Mouse (Mus musculus) stomach, postnatal 0 days (tissue): ENCODE measurements at regions not wholly inside any gene's neighbourhood (a gene's known extent, or its start where the extent isn't known, plus 50 kb on each side); places are given as distances from the start of the nearest gene placed in this dataset.

Source experiments
- ATAC-seq: fragments of 200-750 bp; cut with Nextera tagmentation; 2 replicates; pipeline ENCODE4 v1.8.0; 2017; ENCODE audit not compliant: low FRiP score, low TSS enrichment
- DNase-seq: peaks from one replicate; pipeline ENCODE4 v3.0.0-alpha.2; 2016; ENCODE audit warnings: low spot score
- H3K27ac ChIP-seq: fragments of 300-500 bp; sonication (generic); replicated peaks from 2 replicates; pipeline ENCODE4 v1.5.1; 2014; ENCODE audit warnings: mild to moderate bottlenecking, control low read depth
- H3K27me3 ChIP-seq: fragments of 300-500 bp; sonication (generic); 2 replicates; pipeline ENCODE4 v1.6.1; 2014; ENCODE audit warnings: low read length; ENCODE audit not compliant: control insufficient read depth, insufficient read depth
- H3K36me3 ChIP-seq: fragments of 300-500 bp; sonication (generic); 2 replicates; pipeline ENCODE4 v1.6.1; 2014; ENCODE audit warnings: low read length, mixed read lengths; ENCODE audit not compliant: control insufficient read depth, insufficient read depth
- H3K4me1 ChIP-seq: fragments of 300-500 bp; sonication (generic); replicated peaks from 2 replicates; pipeline ENCODE4 v1.6.1; 2014; ENCODE audit warnings: antibody characterized with exemption; ENCODE audit not compliant: control insufficient read depth, insufficient read depth
- H3K4me2 ChIP-seq: fragments of 300-500 bp; sonication (generic); replicated peaks from 2 replicates; pipeline ENCODE4 v1.6.1; 2014; ENCODE audit warnings: low read depth, mild to moderate bottlenecking, control low read depth, moderate library complexity
- H3K4me3 ChIP-seq: fragments of 300-500 bp; sonication (generic); 2 replicates; pipeline ENCODE4 v1.5.1; 2014; ENCODE audit warnings: low read depth, low read length, control low read depth
- H3K9ac ChIP-seq: fragments of 300-500 bp; sonication (generic); 2 replicates; pipeline ENCODE4 v1.6.1; 2014; ENCODE audit warnings: mild to moderate bottlenecking, low read length, control low read depth, mixed read lengths
- H3K9me3 ChIP-seq: fragments of 300-500 bp; sonication (generic); 2 replicates; pipeline ENCODE4 v1.6.1; 2016; ENCODE audit warnings: low read length; ENCODE audit not compliant: control insufficient read depth
- CTCF ChIP-seq: IDR thresholded peaks from 2 replicates; pipeline ENCODE4 v1.5.1; 2016; ENCODE audit warnings: antibody characterized with exemption, low read depth, mild to moderate bottlenecking, moderate library complexity
- EP300 ChIP-seq: optimal IDR thresholded peaks from 2 replicates; pipeline ENCODE3; 2016; ENCODE audit warnings: antibody characterized with exemption
- WGBS: fragments of 180-500 bp; shearing (Covaris S2); extraction: QIAGEN DNeasy Blood & Tissue Kit; methylation state at CpG from one replicate; pipeline ENCODE4 v1.1.7; 2014; 5-methylcytosine and 5-hydroxymethylcytosine counted together

DNA sequence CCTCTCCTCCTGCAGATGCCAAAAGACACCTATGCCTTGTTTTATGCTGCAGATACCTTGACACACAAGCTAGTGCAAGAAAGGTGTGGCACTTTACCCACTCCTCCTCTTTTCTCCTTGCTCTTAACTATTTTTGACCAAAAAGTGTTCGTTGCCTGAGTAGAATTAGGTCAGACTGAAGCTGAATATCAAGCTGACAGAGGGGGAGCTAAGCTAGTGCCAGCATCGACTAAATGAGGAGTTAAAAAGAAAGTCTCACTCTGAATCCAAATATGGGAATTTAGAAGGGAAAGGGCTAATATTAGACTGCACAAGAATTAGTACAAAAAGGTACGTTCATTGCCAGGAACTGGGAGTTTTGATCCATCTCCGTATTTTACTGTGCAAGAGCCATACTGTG, 241.2 kb downstream of the Cog6 start:
- TF ChIP-seq CTCF (no peak), EP300 (no peak)
- Histone ChIP-seq H3K4me3 (no peak overlapping the region), H3K9ac (no peak overlapping the region), H3K36me3 (no peaks in the 10 kb centered on the region), H3K27me3 (no peaks in the 10 kb centered on the region), H3K9me3 (no peaks in the 10 kb centered on the region), H3K4me1 (no peaks in the 10 kb centered on the region), H3K27ac (no peak overlapping the region), H3K4me2 (no peak overlapping the region)
- DNase-seq = no peak
- WGBS = 49% methylated on average over 4 of the region's 4 CpGs
- no peak for ATAC-seq

DNA sequence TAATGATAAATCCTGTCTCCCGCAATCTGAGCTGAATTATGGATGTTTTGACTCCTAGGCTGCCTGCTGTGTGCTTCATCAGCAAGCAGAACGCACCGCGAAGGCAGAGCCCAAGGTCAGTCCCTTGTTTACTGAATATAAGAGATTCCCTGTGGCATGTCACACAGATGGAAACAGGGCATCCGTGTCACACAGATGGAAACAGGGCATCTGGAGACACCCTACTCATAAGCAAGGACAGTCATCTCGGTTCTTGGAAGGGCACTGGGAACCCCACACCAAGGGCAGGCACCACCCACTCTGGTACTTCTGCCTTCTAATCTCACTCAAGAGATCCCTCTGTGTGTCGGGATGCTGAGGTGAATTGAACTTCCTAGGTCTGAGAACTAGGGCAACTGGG, 241.9 kb downstream of the Cog6 start:
- no peak for DNase-seq
- no peak for ATAC-seq
- no peaks in the 10 kb centered on the region for H3K27me3 ChIP-seq
- 71% methylated on average over 7 of the region's 7 CpGs for WGBS
- H3K9me3 ChIP-seq = no peaks in the 10 kb centered on the region
- H3K4me2 ChIP-seq = no peak overlapping the region
- H3K4me1 ChIP-seq = no peaks in the 10 kb centered on the region
- H3K36me3 ChIP-seq = no peaks in the 10 kb centered on the region
- TF ChIP-seq EP300 (no peak), CTCF (no peak)
- no peak overlapping the region for H3K4me3 ChIP-seq
- no peak overlapping the region for H3K9ac ChIP-seq
- H3K27ac ChIP-seq = no peak overlapping the region

DNA sequence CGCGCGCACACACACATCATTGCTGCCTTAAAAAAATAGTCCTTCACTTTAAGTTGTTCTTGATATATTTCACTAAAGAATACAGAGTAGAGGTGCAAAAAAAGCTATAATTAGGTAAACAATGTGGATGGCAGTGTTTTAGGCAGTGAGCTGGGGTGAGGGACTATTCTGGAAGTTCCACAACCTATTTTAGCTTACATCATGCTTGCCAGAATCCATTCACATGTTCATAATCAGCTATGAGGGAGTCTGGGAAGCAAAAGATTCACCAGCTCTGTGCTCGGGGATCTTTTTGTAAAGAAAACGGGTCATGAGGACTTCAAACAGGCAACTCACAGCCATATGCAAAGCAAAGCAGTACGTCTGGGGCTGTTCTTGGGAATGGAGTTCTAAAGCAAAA, 242.3 kb downstream of the Cog6 start:
- H3K9ac ChIP-seq = no peak overlapping the region
- TF ChIP-seq CTCF (no peak), EP300 (no peak)
- ATAC-seq (no peak), DNase-seq (no peak)
- H3K4me1 ChIP-seq = no peaks in the 10 kb centered on the region
- H3K27ac ChIP-seq = no peak overlapping the region
- no peak overlapping the region for H3K4me2 ChIP-seq
- H3K36me3 ChIP-seq = no peaks in the 10 kb centered on the region
- 86% methylated on average over 6 of the region's 6 CpGs for WGBS
- no peak overlapping the region for H3K4me3 ChIP-seq
- H3K27me3 ChIP-seq = no peaks in the 10 kb centered on the region
- no peaks in the 10 kb centered on the region for H3K9me3 ChIP-seq

DNA sequence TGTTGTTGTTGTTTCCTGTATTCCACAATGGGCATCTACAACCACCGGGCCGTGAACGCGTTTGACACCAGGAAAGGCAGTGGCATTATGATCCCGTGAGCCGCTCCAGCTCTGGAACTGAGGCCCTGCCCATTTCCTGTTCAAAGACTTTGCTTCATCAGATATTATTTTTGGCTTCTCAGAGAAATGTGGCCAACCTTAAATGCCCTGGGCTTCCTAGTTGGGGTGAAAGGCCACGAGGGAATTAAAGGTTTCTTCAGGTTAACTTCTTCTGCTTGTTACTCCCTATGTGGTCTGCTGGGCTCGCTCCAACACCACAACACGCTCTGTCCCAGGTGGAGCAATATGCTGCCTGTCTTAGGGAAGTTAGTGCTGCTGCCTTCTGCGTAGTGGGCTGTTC, 249.8 kb downstream of the Cog6 start:
- 68% methylated on average over 10 of the region's 10 CpGs for WGBS
- ATAC-seq = no peak
- DNase-seq = no peak
- TF ChIP-seq CTCF (no peak), EP300 (no peak)
- no peaks in the 10 kb centered on the region for H3K4me1 ChIP-seq
- H3K27me3 ChIP-seq = no peaks in the 10 kb centered on the region
- no peak overlapping the region for H3K4me2 ChIP-seq
- H3K9me3 ChIP-seq = no peaks in the 10 kb centered on the region
- H3K36me3 ChIP-seq = no peaks in the 10 kb centered on the region
- H3K9ac ChIP-seq = no peak overlapping the region
- H3K27ac ChIP-seq = no peak overlapping the region
- no peak overlapping the region for H3K4me3 ChIP-seq

DNA sequence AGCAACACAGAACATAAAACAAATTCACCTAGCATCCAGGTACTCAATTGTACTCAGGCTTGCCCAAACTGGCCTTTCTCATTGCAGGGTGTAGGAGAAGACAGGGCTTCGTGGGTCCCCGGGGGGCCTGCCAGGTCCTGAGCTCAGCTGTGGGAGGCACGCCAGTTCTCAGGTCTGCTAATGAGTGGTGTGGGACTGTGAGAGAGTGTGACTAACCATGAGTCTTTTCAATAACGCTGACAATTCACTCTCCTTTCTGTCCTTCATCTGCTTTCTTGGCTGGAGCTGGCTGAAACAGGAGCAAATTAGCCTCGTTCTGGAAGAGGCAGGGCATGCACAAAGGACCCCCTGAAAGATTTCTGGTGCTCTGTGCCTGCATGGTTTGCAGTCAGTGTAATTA, 250.2 kb downstream of the Cog6 start:
- H3K9ac ChIP-seq = no peak overlapping the region
- no peak overlapping the region for H3K27ac ChIP-seq
- no peak for ATAC-seq
- H3K9me3 ChIP-seq = no peaks in the 10 kb centered on the region
- DNase-seq = no peak
- no peaks in the 10 kb centered on the region for H3K36me3 ChIP-seq
- H3K27me3 ChIP-seq = no peaks in the 10 kb centered on the region
- H3K4me2 ChIP-seq = no peak overlapping the region
- H3K4me1 ChIP-seq = no peaks in the 10 kb centered on the region
- TF ChIP-seq CTCF = no peak
- TF ChIP-seq EP300 = no peak
- 52% methylated on average over 5 of the region's 5 CpGs for WGBS
- H3K4me3 ChIP-seq = no peak overlapping the region

DNA sequence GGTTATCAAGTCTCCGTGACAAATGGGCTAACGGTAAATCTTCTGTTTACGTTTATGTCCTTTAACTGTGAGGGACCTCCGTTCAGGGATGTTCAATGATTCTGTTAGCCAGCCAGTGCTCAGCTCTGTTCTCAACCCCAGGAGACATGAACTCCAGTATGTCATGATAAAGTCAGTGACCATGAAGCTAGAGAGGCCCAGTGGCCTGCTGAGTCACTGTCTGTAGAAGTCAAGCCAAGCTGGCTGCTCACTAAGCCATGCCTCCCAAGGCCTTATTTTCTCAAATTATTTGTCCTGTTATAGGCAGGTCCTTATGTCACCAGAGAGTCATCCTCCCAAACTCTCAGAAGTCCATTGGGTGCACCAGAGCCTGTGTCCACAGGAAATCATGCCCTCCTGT, 252.9 kb downstream of the Cog6 start:
- DNase-seq = no peak
- WGBS = 41% methylated on average over 4 of the region's 4 CpGs
- Histone ChIP-seq H3K4me3 (no peak overlapping the region), H3K4me2 (no peak overlapping the region), H3K9ac (no peak overlapping the region), H3K4me1 (no peaks in the 10 kb centered on the region), H3K9me3 (no peaks in the 10 kb centered on the region), H3K27ac (no peak overlapping the region), H3K36me3 (no peaks in the 10 kb centered on the region), H3K27me3 (no peaks in the 10 kb centered on the region)
- TF ChIP-seq CTCF = no peak
- TF ChIP-seq EP300 = no peak
- ATAC-seq = no peak
